Mouse (Mus musculus) liver, embryonic 14.5 days (tissue): ENCODE results near the gene Hoxa3.

ENCODE experiments used
- CTCF ChIP-seq: IDR thresholded peaks from 2 replicates; pipeline ENCODE4 v1.5.1; 2016; ENCODE audit warnings: antibody characterized with exemption, low read depth, control low read depth
- EP300 ChIP-seq: IDR thresholded peaks from 2 replicates; pipeline ENCODE4 v1.6.1; 2016; ENCODE audit warnings: antibody characterized with exemption, low read depth

DNA sequence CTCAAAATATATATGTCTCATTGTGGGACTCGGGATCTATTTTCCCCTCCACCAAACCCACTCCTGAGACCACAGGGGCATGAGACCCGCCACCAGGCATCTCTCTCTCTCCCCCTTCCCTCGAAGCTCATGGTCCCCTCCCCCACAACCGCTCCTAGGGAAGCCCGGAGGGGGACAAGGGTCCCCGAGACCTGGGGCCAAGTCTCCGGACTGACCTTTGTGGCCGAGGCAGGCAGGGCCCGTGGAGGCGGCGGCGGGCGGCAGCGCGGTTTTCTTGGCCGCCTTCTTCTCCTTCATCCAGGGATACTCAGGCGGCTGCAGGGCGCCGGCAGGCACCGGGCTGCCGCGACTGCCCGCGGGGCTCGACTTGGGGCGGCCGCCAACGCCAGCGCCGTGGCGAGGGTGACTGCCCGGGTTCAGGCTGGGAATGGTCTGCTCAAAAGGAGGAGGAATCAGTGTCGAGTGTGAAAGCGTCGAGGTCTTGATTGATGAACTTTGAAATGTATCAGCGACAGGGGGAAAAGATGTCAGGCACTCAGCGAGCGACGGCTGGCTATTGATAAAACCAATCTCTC lies 49.0 kb downstream of the Hoxa3 start:
- TF ChIP-seq CTCF (no peak), EP300 (no peak)
